Mouse (Mus musculus): ENCODE data around the gene Senp1. TPM values are rescaled to one million over a fixed set of nuclear protein-coding genes. Genes with fewer than 3 reads are reported as not detected.

Senp1 gene
- total and polyA plus RNA-seq, 3 experiments: 5.3 to 10.0 (median 9.8) TPM

- no peak overlapping the region for H3K4me3 ChIP-seq
- intact Hi-C loops (cut with DNase I): no loop called here
- H3K79me2 ChIP-seq (replicated peaks; ENCODE audit: control insufficient read depth, insufficient read depth, low read length): no peaks in the 10 kb centered on the region
- H3K36me3 ChIP-seq (ENCODE audit: control insufficient read depth, insufficient read depth, low read length): no peaks in the 10 kb centered on the region
- WGBS: 21% methylated on average over 5 of the region's 5 CpGs
- H3K4me1 ChIP-seq (ENCODE audit: control insufficient read depth, insufficient read depth, low read length): no peaks in the 10 kb centered on the region
- TF ChIP-seq EP300 (IDR thresholded peaks at IDR 0.05; ENCODE audit: insufficient read depth, low read depth, low read length): no peak
- TF ChIP-seq CTCF (IDR thresholded peaks at IDR 0.05): peak; percentile 71
- TF ChIP-seq POLR2A (IDR thresholded peaks at IDR 0.05; ENCODE audit: insufficient read depth, low read depth, low read length): no peak
- no peak for DNase-seq
- no peak overlapping the region for H3K27ac ChIP-seq
- H3K9ac ChIP-seq (ENCODE audit: low read depth, low read length): no peak overlapping the region
- no peaks in the 10 kb centered on the region for H3K27me3 ChIP-seq (ENCODE audit: control insufficient read depth, insufficient read depth, low read length)
Measured at GRCm38 (mm10) chr15:98055246-98055645, 38.3 kb downstream of the Senp1 start.

- no peaks in the 10 kb centered on the region for H3K4me1 ChIP-seq (ENCODE audit: control insufficient read depth, insufficient read depth, low read length)
- H3K9ac ChIP-seq (ENCODE audit: low read depth, low read length): no peak overlapping the region
- TF ChIP-seq EP300 (IDR thresholded peaks at IDR 0.05; ENCODE audit: insufficient read depth, low read depth, low read length) (no peak), CTCF (IDR thresholded peaks at IDR 0.05) (no peak), POLR2A (IDR thresholded peaks at IDR 0.05; ENCODE audit: insufficient read depth, low read depth, low read length) (no peak)
- no peak overlapping the region for H3K4me3 ChIP-seq
- 45% methylated on average over 5 of the region's 5 CpGs for WGBS
- H3K36me3 ChIP-seq (ENCODE audit: control insufficient read depth, insufficient read depth, low read length): no peaks in the 10 kb centered on the region
- H3K27ac ChIP-seq: no peak overlapping the region
- no peak for DNase-seq
- intact Hi-C loops (cut with DNase I): no loop called here
- no peaks in the 10 kb centered on the region for H3K27me3 ChIP-seq (ENCODE audit: control insufficient read depth, insufficient read depth, low read length)
- no peaks in the 10 kb centered on the region for H3K79me2 ChIP-seq (replicated peaks; ENCODE audit: control insufficient read depth, insufficient read depth, low read length)
Measured at GRCm38 (mm10) chr15:98051685-98052084, 41.9 kb downstream of the Senp1 start.

GRCm38 (mm10) chr15:98048918-98049700, 44.4 kb downstream of the Senp1 start:
- 85% methylated on average over 13 of the region's 13 CpGs for WGBS
- H3K36me3 ChIP-seq (ENCODE audit: control insufficient read depth, insufficient read depth, low read length): 0 out of 2 replicates have a peak, but pooled peaks cover 2% of the 10 kb centered on the region
- intact Hi-C loops (cut with DNase I): no loop called here

GRCm38 (mm10) chr15:98044387-98044786, 49.2 kb downstream of the Senp1 start:
- DNase-seq: no peak
- Histone ChIP-seq H3K27me3 (ENCODE audit: control insufficient read depth, insufficient read depth, low read length) (no peaks in the 10 kb centered on the region), H3K4me3 (no peak overlapping the region), H3K36me3 (ENCODE audit: control insufficient read depth, insufficient read depth, low read length) (0 out of 2 replicates have a peak, but pooled peaks cover 2% of the 10 kb centered on the region), H3K4me1 (ENCODE audit: control insufficient read depth, insufficient read depth, low read length) (no peaks in the 10 kb centered on the region), H3K27ac (no peak overlapping the region), H3K79me2 (replicated peaks; ENCODE audit: control insufficient read depth, insufficient read depth, low read length) (no peaks in the 10 kb centered on the region), H3K9ac (ENCODE audit: low read depth, low read length) (no peak overlapping the region)
- 96% methylated on average over 5 of the region's 5 CpGs for WGBS
- TF ChIP-seq CTCF (IDR thresholded peaks at IDR 0.05) (peak; percentile 25; the same call in 1 of the 2 replicates), POLR2A (IDR thresholded peaks at IDR 0.05; ENCODE audit: insufficient read depth, low read depth, low read length) (no peak), EP300 (IDR thresholded peaks at IDR 0.05; ENCODE audit: insufficient read depth, low read depth, low read length) (no peak)
- intact Hi-C loops (cut with DNase I): no loop called here

More at GRCm38 (mm10) chr15:98048918-98049700, 44.4 kb downstream of the Senp1 start:
- H3K27ac ChIP-seq: no peak overlapping the region
- TF ChIP-seq EP300 (IDR thresholded peaks at IDR 0.05; ENCODE audit: insufficient read depth, low read depth, low read length): no peak
- TF ChIP-seq CTCF (IDR thresholded peaks at IDR 0.05): no peak
- TF ChIP-seq POLR2A (IDR thresholded peaks at IDR 0.05; ENCODE audit: insufficient read depth, low read depth, low read length): no peak
- H3K4me3 ChIP-seq: no peak overlapping the region
- no peak overlapping the region for H3K9ac ChIP-seq (ENCODE audit: low read depth, low read length)
- no peak for DNase-seq
- no peaks in the 10 kb centered on the region for H3K79me2 ChIP-seq (replicated peaks; ENCODE audit: control insufficient read depth, insufficient read depth, low read length)
- H3K4me1 ChIP-seq (ENCODE audit: control insufficient read depth, insufficient read depth, low read length): no peaks in the 10 kb centered on the region
- no peaks in the 10 kb centered on the region for H3K27me3 ChIP-seq (ENCODE audit: control insufficient read depth, insufficient read depth, low read length)

GRCm38 (mm10) chr15:98043967-98044366, 49.6 kb downstream of the Senp1 start:
- 0 out of 2 replicates have a peak, but pooled peaks cover 2% of the 10 kb centered on the region for H3K36me3 ChIP-seq (ENCODE audit: control insufficient read depth, insufficient read depth, low read length)
- no peaks in the 10 kb centered on the region for H3K79me2 ChIP-seq (replicated peaks; ENCODE audit: control insufficient read depth, insufficient read depth, low read length)
- no peaks in the 10 kb centered on the region for H3K27me3 ChIP-seq (ENCODE audit: control insufficient read depth, insufficient read depth, low read length)
- DNase-seq: no peak
- no peak overlapping the region for H3K9ac ChIP-seq (ENCODE audit: low read depth, low read length)
- H3K4me3 ChIP-seq: no peak overlapping the region
- no peaks in the 10 kb centered on the region for H3K4me1 ChIP-seq (ENCODE audit: control insufficient read depth, insufficient read depth, low read length)
- intact Hi-C loops (cut with DNase I): no loop called here
- WGBS: 81% methylated on average over 6 of the region's 6 CpGs
- H3K27ac ChIP-seq: no peak overlapping the region
- TF ChIP-seq POLR2A (IDR thresholded peaks at IDR 0.05; ENCODE audit: insufficient read depth, low read depth, low read length): no peak
- no peak for TF ChIP-seq EP300 (IDR thresholded peaks at IDR 0.05; ENCODE audit: insufficient read depth, low read depth, low read length)
- TF ChIP-seq CTCF (IDR thresholded peaks at IDR 0.05): no peak

- Histone ChIP-seq H3K9ac (ENCODE audit: low read depth, low read length) (no peak overlapping the region), H3K36me3 (ENCODE audit: control insufficient read depth, insufficient read depth, low read length) (0 out of 2 replicates have a peak, but pooled peaks cover 2% of the 10 kb centered on the region), H3K27me3 (ENCODE audit: control insufficient read depth, insufficient read depth, low read length) (no peaks in the 10 kb centered on the region), H3K27ac (no peak overlapping the region), H3K4me3 (no peak overlapping the region), H3K79me2 (replicated peaks; ENCODE audit: control insufficient read depth, insufficient read depth, low read length) (no peaks in the 10 kb centered on the region), H3K4me1 (ENCODE audit: control insufficient read depth, insufficient read depth, low read length) (no peaks in the 10 kb centered on the region)
- intact Hi-C loops (cut with DNase I): no loop called here
- no peak for TF ChIP-seq POLR2A (IDR thresholded peaks at IDR 0.05; ENCODE audit: insufficient read depth, low read depth, low read length)
- TF ChIP-seq CTCF (IDR thresholded peaks at IDR 0.05): no peak
- no peak for DNase-seq
- 89% methylated on average over 12 of the region's 12 CpGs for WGBS
Measured at GRCm38 (mm10) chr15:98042508-98042907, 51.0 kb downstream of the Senp1 start.

Measured in heart, adult 2 months (tissue).